Mouse (Mus musculus) C2C12 (cell line): ENCODE measurements at regions not wholly inside any gene's neighbourhood (a gene's known extent, or its start where the extent isn't known, plus 50 kb on each side); places are given as distances from the start of the nearest gene placed in this dataset.

Experiments used
- H3K27me3 ChIP-seq: one replicate; pipeline ENCODE4 v1.6.1; 2011; ENCODE audit not compliant: control insufficient read depth, insufficient read depth, insufficient read length
- H3K36me3 ChIP-seq: one replicate; pipeline ENCODE4 v1.6.1; 2011; ENCODE audit not compliant: control insufficient read depth, insufficient read depth
- H3K4me3 ChIP-seq: one replicate; pipeline ENCODE4 v1.5.1; 2011; ENCODE audit warnings: mild to moderate bottlenecking, control low read depth; ENCODE audit not compliant: poor library complexity, insufficient read depth, severe bottlenecking
- H3K79me2 ChIP-seq: one replicate; pipeline ENCODE4 v1.6.1; 2011; ENCODE audit not compliant: control insufficient read depth, insufficient read depth
- H3K79me3 ChIP-seq: one replicate; pipeline ENCODE4 v1.6.1; 2011; ENCODE audit warnings: low read depth, control low read depth
- H3ac ChIP-seq: one replicate; pipeline ENCODE3; 2011; ENCODE audit warnings: low read depth; ENCODE audit not compliant: control insufficient read depth, insufficient read length
- CEBPB ChIP-seq: IDR thresholded peaks from one replicate; pipeline ENCODE4 v1.6.1; 2011; ENCODE audit warnings: low read depth, mild to moderate bottlenecking, control low read depth, moderate library complexity
- CTCF ChIP-seq: IDR thresholded peaks from one replicate; pipeline ENCODE4 v1.5.1; 2011; ENCODE audit not compliant: control insufficient read depth, insufficient read depth, insufficient read length
- FOSL1 ChIP-seq: IDR thresholded peaks from one replicate; pipeline ENCODE4 v1.8.0; 2011; ENCODE audit warnings: mild to moderate bottlenecking, low read length; ENCODE audit not compliant: poor library complexity, insufficient read depth, severe bottlenecking
- MAX ChIP-seq: IDR thresholded peaks from one replicate; pipeline ENCODE4 v1.6.1; 2011; ENCODE audit warnings: mild to moderate bottlenecking, control low read depth
- MYOD1 ChIP-seq: IDR thresholded peaks from one replicate; pipeline ENCODE4 v1.6.1; 2011; ENCODE audit warnings: low read depth; ENCODE audit not compliant: control insufficient read depth, insufficient read length
- MYOG ChIP-seq: IDR thresholded peaks from one replicate; pipeline ENCODE4 v1.6.1; 2011; ENCODE audit not compliant: control insufficient read depth, insufficient read length; ENCODE audit errors: extremely low read depth
- USF1 ChIP-seq: IDR thresholded peaks from one replicate; pipeline ENCODE4 v1.6.1; 2011; ENCODE audit warnings: low read depth, mild to moderate bottlenecking, control low read depth, moderate library complexity

DNA sequence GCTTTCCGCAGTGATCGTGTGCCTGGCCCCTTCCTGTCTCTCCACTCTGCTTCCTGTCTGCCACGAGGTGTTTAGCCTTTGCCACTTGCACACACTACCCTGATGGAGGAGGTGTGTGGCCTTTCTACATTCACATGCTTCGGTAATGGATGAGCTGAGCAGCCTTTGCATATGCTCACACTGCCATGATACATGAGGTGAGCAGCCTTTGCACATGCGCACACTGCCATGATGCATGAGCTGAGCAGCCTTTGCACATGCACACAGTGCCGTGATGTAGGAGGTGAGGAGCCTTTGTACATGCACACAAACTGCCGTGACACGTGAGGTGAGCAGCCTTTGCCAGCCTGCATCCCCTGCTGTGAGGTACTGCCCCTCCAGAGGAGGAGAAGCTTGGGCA lies 58.3 kb downstream of the Erv3 start:
- Histone ChIP-seq H3ac (no peak overlapping the region), H3K4me3 (no peak overlapping the region), H3K79me3 (no peaks in the 10 kb centered on the region), H3K79me2 (no peaks in the 10 kb centered on the region), H3K36me3 (no peaks in the 10 kb centered on the region), H3K27me3 (no peaks in the 10 kb centered on the region)
- TF ChIP-seq CTCF (no peak), FOSL1 (no peak), MAX (no peak), MYOG (no peak), USF1 (no peak), MYOD1 (no peak), CEBPB (no peak)

DNA sequence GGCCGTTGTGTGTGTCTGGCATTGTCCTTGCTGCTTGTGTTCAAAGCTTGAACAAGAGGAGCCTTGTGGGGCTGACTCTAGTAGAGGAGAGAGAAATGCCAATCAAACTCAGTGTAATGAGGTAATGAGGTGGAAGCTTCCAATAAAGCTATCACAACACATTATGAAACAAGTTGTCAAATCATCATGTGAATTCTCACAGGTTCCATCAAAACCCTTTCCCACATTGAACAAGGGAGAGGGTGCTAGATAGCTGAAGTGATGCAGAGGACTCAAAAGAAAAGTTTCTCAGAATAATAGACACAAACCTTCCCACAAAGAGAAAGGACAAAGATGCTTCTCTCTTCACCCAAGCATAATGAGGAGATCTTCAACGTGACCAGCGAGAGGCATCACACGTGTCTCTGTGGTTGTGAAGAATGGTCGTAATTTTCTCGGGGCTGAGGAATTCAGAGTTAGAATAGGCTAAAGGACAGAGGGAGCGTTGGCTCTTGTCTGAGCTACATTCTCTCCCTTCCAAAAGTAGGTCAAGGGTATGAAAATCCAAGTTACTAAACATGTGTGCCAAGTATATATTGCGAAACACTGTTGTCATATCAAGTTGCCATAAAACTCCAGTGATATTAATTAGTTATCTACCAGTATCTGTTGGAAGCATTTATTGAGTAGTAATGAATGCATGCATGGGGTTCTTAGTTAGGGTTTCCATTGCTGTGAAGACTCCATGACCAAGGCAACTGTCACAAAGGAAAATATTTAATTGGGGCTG lies 59.2 kb downstream of the Erv3 start:
- Histone ChIP-seq H3K4me3 (no peak overlapping the region), H3K27me3 (no peaks in the 10 kb centered on the region), H3ac (no peak overlapping the region), H3K79me3 (no peaks in the 10 kb centered on the region), H3K36me3 (no peaks in the 10 kb centered on the region), H3K79me2 (no peaks in the 10 kb centered on the region)
- TF ChIP-seq CTCF (no peak), FOSL1 (no peak), MAX (no peak), MYOD1 (no peak), USF1 (no peak), MYOG (no peak), CEBPB (no peak)

DNA sequence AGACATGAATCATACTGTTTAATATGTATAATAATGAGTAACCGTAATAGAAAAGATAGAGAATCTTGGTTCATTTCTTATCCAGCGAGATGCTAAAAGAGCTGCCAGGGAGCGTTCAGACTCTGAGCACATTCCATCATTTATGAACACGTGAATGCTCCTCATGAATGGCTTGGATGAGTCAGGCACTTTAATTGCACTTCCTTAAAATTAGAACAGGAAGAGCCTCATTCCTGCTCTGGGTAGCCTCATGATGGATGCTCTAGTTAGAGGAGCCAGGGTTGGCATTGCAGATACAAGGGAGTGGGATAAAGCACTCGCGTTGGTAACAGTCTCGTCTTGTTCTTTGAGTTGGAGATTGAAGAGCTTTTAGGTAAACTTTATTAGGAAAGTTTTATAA lies 60.1 kb downstream of the Erv3 start:
- TF ChIP-seq FOSL1 (no peak), CTCF (no peak), USF1 (peak; percentile 40), MAX (peak; percentile 78)
- no peaks in the 10 kb centered on the region for H3K79me3 ChIP-seq
- H3K36me3 ChIP-seq, result no peaks in the 10 kb centered on the region
- H3K4me3 ChIP-seq, result no peak overlapping the region
- no peaks in the 10 kb centered on the region for H3K79me2 ChIP-seq
- H3ac ChIP-seq, result no peak overlapping the region
- H3K27me3 ChIP-seq, result no peaks in the 10 kb centered on the region

DNA sequence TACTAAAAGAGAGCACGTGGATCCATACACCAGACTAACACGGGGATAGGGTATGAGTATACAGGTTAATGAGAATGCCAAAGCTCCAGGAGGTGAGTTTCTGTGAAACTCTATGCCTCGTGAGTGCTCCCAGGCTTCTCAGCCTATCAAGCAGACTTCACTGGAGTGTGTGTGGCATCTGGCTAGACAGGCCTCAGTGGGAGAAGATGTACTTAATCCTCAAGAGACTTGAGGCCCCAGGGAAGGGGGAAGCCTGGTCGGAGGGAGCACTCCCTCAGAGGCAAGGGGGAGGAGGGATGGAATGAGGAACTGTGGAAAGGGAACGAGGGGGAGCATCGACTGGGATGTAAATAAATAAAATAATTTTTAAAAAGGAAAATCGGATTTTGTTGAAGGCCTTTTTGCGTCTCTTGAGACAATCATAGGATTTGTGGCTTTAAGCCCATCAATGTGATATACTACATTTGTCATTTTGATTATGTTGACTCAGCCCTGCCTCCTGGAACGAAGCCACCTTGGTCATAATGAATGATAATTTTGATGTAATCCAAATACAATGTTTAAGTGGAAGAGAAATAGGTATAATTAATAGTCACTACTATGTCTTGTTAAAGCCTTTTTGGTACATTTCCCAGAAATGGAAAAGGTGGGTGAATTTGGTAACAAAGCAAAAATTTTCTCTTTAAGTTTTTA lies 62.4 kb downstream of the Erv3 start:
- no peak for TF ChIP-seq MAX
- TF ChIP-seq FOSL1, result peak; percentile 70
- no peaks in the 10 kb centered on the region for H3K79me3 ChIP-seq

DNA sequence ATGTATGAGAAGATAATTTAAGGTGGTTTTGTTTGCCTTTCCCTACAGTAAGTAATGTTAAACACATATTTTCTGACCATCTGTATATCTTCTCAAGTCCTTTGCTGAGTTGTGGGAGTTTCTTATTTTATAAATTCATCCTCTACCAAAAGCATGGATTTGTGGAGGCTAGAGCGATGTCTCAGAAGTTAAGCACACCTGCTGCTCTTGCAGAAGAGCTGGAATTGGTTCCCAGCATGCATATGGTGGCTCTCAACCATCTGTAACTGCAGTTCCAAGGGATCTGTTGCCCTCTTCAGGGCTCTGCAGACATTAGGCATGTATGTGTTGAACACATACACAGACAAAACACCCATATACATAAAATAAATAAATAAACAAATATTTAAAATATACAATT lies 84.2 kb downstream of the Erv3 start:
- TF ChIP-seq MYOG (no peak), MAX (no peak), FOSL1 (no peak), CTCF (no peak), USF1 (no peak), CEBPB (no peak), MYOD1 (no peak)
- Histone ChIP-seq H3K36me3 (no peaks in the 10 kb centered on the region), H3K79me2 (no peaks in the 10 kb centered on the region), H3K27me3 (no peaks in the 10 kb centered on the region), H3K79me3 (no peaks in the 10 kb centered on the region), H3K4me3 (no peak overlapping the region), H3ac (no peak overlapping the region)

More for the DNA sequence above, 62.4 kb downstream of the Erv3 start:
- Histone ChIP-seq H3K36me3 (no peaks in the 10 kb centered on the region), H3ac (no peak overlapping the region), H3K79me2 (no peaks in the 10 kb centered on the region), H3K4me3 (no peak overlapping the region), H3K27me3 (no peaks in the 10 kb centered on the region)

DNA sequence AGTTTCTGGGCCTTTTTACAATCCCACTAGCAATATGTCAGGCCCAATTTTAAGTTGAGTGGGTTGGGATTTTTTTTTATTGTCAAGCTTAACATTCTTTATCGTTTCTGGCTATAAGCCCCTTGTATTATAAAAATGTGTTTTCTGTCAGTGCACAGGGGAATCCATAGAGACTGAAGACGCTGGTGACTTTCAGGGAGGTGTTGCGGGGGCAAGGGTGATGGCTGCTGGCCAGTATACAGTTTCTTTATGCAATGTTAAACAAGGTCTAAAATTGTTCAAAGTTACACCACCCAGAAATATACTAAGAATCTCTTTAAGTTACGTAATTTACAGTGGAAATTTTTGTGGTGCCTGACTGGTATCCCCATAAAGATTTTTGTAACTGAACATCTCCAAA lies 85.9 kb downstream of the Erv3 start:
- H3K79me2 ChIP-seq, result no peaks in the 10 kb centered on the region
- TF ChIP-seq USF1, result no peak
- TF ChIP-seq FOSL1, result no peak
- no peak for TF ChIP-seq CEBPB
- no peak for TF ChIP-seq MYOG
- no peak for TF ChIP-seq CTCF
- no peak for TF ChIP-seq MAX
- no peak for TF ChIP-seq MYOD1
- H3K79me3 ChIP-seq, result no peaks in the 10 kb centered on the region
- H3ac ChIP-seq, result no peak overlapping the region
- H3K27me3 ChIP-seq, result no peaks in the 10 kb centered on the region
- H3K36me3 ChIP-seq, result no peaks in the 10 kb centered on the region
- no peak overlapping the region for H3K4me3 ChIP-seq
